Mouse (Mus musculus) spleen, postnatal 14 days (tissue): Measurements from ENCODE around the gene Pdia4.
A peak's percentile ranks its signal among the peaks of the same experiment; 100 is the strongest.
"Not testable (repeated sequence)": the region's sequence is repeated elsewhere in the genome, so short reads cannot be mapped to it uniquely, and the experiment has no call there.

Experiments
- DNase-seq, 2 experiments: peaks; one replicate each; pipeline ENCODE4 v3.0.0; 2021 to 2022; ENCODE audit warnings: low spot score in 2 of 2

Gene Pdia4

GRCm38 (mm10) chr6:47762686-47763085 lies 50.5 kb downstream of the Pdia4 start:
- not testable (repeated sequence) for DNase-seq

- not testable (repeated sequence) for DNase-seq
These were observed 53.8 kb downstream of the Pdia4 start for GRCm38 (mm10) chr6:47759406-47759805.

- peak; percentile 62 to 68 for DNase-seq
These were observed 55.4 kb downstream of the Pdia4 start for GRCm38 (mm10) chr6:47757849-47758248.

GRCm38 (mm10) chr6:47757429-47757828 lies 55.8 kb downstream of the Pdia4 start:
- not testable (repeated sequence) for DNase-seq

GRCm38 (mm10) chr6:47753144-47753543 lies 60.1 kb downstream of the Pdia4 start:
- not testable (repeated sequence) for DNase-seq

- peak; percentile 76 to 86 for DNase-seq
These were observed 64.9 kb downstream of the Pdia4 start for GRCm38 (mm10) chr6:47748306-47748705.

GRCm38 (mm10) chr6:47747886-47748285 lies 65.3 kb downstream of the Pdia4 start:
- DNase-seq = not testable (repeated sequence)
